Mouse (Mus musculus): ENCODE results near the gene Lrch4.

DNA sequence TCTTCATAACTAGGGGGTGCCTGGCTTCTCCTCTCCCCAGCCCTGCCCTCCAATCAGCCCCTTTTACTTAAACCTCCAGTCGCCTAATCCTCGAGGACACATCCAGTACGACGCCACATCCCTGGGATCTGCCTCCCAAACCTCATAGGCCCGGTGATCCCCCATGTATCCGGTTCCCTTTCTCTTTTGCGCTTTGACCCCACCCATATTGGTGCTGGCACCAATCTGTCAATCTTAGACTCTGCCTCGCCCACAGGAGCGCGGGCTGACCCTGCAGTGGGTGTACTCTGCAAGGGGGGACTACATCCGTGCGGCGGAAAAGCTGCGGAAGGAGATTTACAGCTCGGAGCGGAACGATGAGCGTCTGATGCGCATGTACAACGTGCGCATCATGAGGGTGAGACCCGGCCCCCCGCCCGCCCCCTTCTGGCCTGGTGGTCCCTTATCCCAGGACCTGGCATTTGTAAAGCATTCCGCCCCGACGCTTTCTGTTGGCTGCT, 45.2 kb upstream of the Lrch4 start:
- TF ChIP-seq CTCF (IDR thresholded peaks at IDR 0.05; ENCODE audit: borderline replicate concordance, control insufficient read depth, extremely low read depth, insufficient read depth, low read length, poor library complexity) (no peak), POLR2A (IDR thresholded peaks at IDR 0.05; ENCODE audit: control insufficient read depth, extremely low read depth, insufficient read depth, low read length, poor library complexity) (no peak)
